Mouse (Mus musculus) neural tube, embryonic 11.5 days (tissue): ENCODE results near the gene Zfp398. TPM values are rescaled to one million over a fixed set of nuclear protein-coding genes. Genes with fewer than 3 reads are reported as not detected.

Experiments used
- ATAC-seq: fragments of 200-750 bp; cut with Nextera tagmentation; 2 replicates; pipeline ENCODE4 v1.8.0; 2017; ENCODE audit warnings: moderate number of reproducible peaks, mild to moderate bottlenecking, moderate TSS enrichment, moderate library complexity; ENCODE audit not compliant: insufficient read depth, low FRiP score, low TSS enrichment
- DNase-seq: peaks from one replicate; pipeline ENCODE4 v3.0.0-alpha.2; 2015; ENCODE audit warnings: low spot score
- H3K27ac ChIP-seq: fragments of 300-500 bp; sonication (generic); 2 replicates; pipeline ENCODE4 v1.5.1; 2014; ENCODE audit warnings: low read depth, mild to moderate bottlenecking, low read length
- H3K27me3 ChIP-seq: fragments of 300-500 bp; sonication (generic); 2 replicates; pipeline ENCODE4 v1.6.1; 2014; ENCODE audit warnings: mild to moderate bottlenecking, low read length, mixed read lengths; ENCODE audit not compliant: control insufficient read depth, insufficient read depth
- H3K36me3 ChIP-seq: fragments of 300-500 bp; sonication (generic); 2 replicates; pipeline ENCODE4 v1.6.1; 2014; ENCODE audit warnings: mild to moderate bottlenecking, low read length, moderate library complexity, mixed read lengths; ENCODE audit not compliant: control insufficient read depth, insufficient read depth
- H3K4me1 ChIP-seq: fragments of 300-500 bp; sonication (generic); 2 replicates; pipeline ENCODE4 v1.6.1; 2014; ENCODE audit warnings: low read length, mixed read lengths; ENCODE audit not compliant: control insufficient read depth, insufficient read depth
- H3K4me2 ChIP-seq: fragments of 300-500 bp; sonication (generic); 2 replicates; pipeline ENCODE4 v1.6.1; 2014; ENCODE audit warnings: low read depth, mild to moderate bottlenecking, moderate library complexity
- H3K4me3 ChIP-seq: fragments of 300-500 bp; sonication (generic); 2 replicates; pipeline ENCODE4 v1.5.1; 2014; ENCODE audit warnings: low read depth, low read length
- H3K9ac ChIP-seq: fragments of 300-500 bp; sonication (generic); 2 replicates; pipeline ENCODE4 v1.6.1; 2014; ENCODE audit warnings: mild to moderate bottlenecking, low read length
- H3K9me3 ChIP-seq: fragments of 300-500 bp; sonication (generic); 2 replicates; pipeline ENCODE4 v1.6.1; 2016; ENCODE audit warnings: low read length; ENCODE audit not compliant: control insufficient read depth
- WGBS: fragments of 180-500 bp; shearing (Covaris S2); extraction: QIAGEN DNeasy Blood & Tissue Kit; methylation state at CpG from one replicate; pipeline ENCODE4 v1.1.7; 2014; 5-methylcytosine and 5-hydroxymethylcytosine counted together
- polyA plus RNA-seq: library from polyadenylated mRNA; unstranded; fragments of >200 nt; fragmentation: Nextera tagmentation; extraction: Ambion mirVana; gene quantifications from 2 replicates; pipeline ENCODE4 v1.2.1, GENCODE M21; 2014

Gene Zfp398
- polyA plus RNA-seq, 1 experiment from 2014 or later = 9.9 TPM

- no peak overlapping the region for H3K9ac ChIP-seq
- no peaks in the 10 kb centered on the region for H3K9me3 ChIP-seq
- no peaks in the 10 kb centered on the region for H3K27me3 ChIP-seq
- no peak overlapping the region for H3K4me3 ChIP-seq
- WGBS = 78% methylated on average over 1 of the region's 1 CpGs
- peaks cover 12% of the 10 kb centered on the region; the same call in 1 of the 2 replicates for H3K4me1 ChIP-seq
- H3K36me3 ChIP-seq = peaks cover 12% of the 10 kb centered on the region
- H3K4me2 ChIP-seq = no peak overlapping the region
- no peak for DNase-seq
- no peak overlapping the region for H3K27ac ChIP-seq
- no peak for ATAC-seq
Observed at GRCm38 (mm10) chr6:47816151-47816550, 19.3 kb upstream of the Zfp398 start.

GRCm38 (mm10) chr6:47818721-47819120 is 16.7 kb upstream of the Zfp398 start:
- H3K4me1 ChIP-seq = 0 out of 2 replicates have a peak, but pooled peaks cover 3% of the 10 kb centered on the region
- H3K36me3 ChIP-seq = peaks cover 13% of the 10 kb centered on the region
- no peaks in the 10 kb centered on the region for H3K27me3 ChIP-seq
- no peak overlapping the region for H3K9ac ChIP-seq
- H3K4me2 ChIP-seq = no peak overlapping the region
- no peak overlapping the region for H3K4me3 ChIP-seq
- no peak for ATAC-seq
- no peaks in the 10 kb centered on the region for H3K9me3 ChIP-seq
- WGBS = 93% methylated on average over 8 of the region's 8 CpGs
- DNase-seq = no peak
- no peak overlapping the region for H3K27ac ChIP-seq

- H3K4me1 ChIP-seq = no peaks in the 10 kb centered on the region
- WGBS = 92% methylated on average over 23 of the region's 23 CpGs
- H3K4me2 ChIP-seq = no peak overlapping the region
- H3K4me3 ChIP-seq = no peak overlapping the region
- no peak overlapping the region for H3K27ac ChIP-seq
- DNase-seq (no peak), ATAC-seq (no peak)
- no peaks in the 10 kb centered on the region for H3K27me3 ChIP-seq
- no peaks in the 10 kb centered on the region for H3K9me3 ChIP-seq
- peaks cover 13% of the 10 kb centered on the region for H3K36me3 ChIP-seq
- no peak overlapping the region for H3K9ac ChIP-seq
Observed at GRCm38 (mm10) chr6:47819626-47820325, 15.7 kb upstream of the Zfp398 start.

GRCm38 (mm10) chr6:47821236-47821635 is 14.2 kb upstream of the Zfp398 start:
- Histone ChIP-seq H3K27me3 (no peaks in the 10 kb centered on the region), H3K9ac (no peak overlapping the region), H3K36me3 (peaks cover 13% of the 10 kb centered on the region), H3K27ac (no peak overlapping the region), H3K9me3 (no peaks in the 10 kb centered on the region), H3K4me2 (no peak overlapping the region), H3K4me1 (no peaks in the 10 kb centered on the region), H3K4me3 (no peak overlapping the region)
- DNase-seq (no peak), ATAC-seq (no peak)
- 94% methylated on average over 5 of the region's 5 CpGs for WGBS

GRCm38 (mm10) chr6:47821776-47822175 is 13.7 kb upstream of the Zfp398 start:
- Histone ChIP-seq H3K4me1 (no peaks in the 10 kb centered on the region), H3K9ac (no peak overlapping the region), H3K9me3 (no peaks in the 10 kb centered on the region), H3K4me2 (no peak overlapping the region), H3K36me3 (peaks cover 13% of the 10 kb centered on the region), H3K27ac (no peak overlapping the region), H3K4me3 (no peak overlapping the region), H3K27me3 (no peaks in the 10 kb centered on the region)
- WGBS = 95% methylated on average over 6 of the region's 6 CpGs
- DNase-seq (no peak), ATAC-seq (no peak)

- Histone ChIP-seq H3K9ac (no peak overlapping the region), H3K4me2 (no peak overlapping the region), H3K9me3 (no peaks in the 10 kb centered on the region), H3K36me3 (peaks cover 13% of the 10 kb centered on the region), H3K27ac (no peak overlapping the region), H3K4me1 (no peaks in the 10 kb centered on the region), H3K27me3 (no peaks in the 10 kb centered on the region), H3K4me3 (no peak overlapping the region)
- ATAC-seq (no peak), DNase-seq (no peak)
- 57% methylated on average over 2 of the region's 2 CpGs for WGBS
Observed at GRCm38 (mm10) chr6:47824241-47824640, 11.2 kb upstream of the Zfp398 start.

GRCm38 (mm10) chr6:47827462-47827861 is 8.0 kb upstream of the Zfp398 start:
- ATAC-seq (no peak), DNase-seq (no peak)
- Histone ChIP-seq H3K27me3 (no peaks in the 10 kb centered on the region), H3K36me3 (no peaks in the 10 kb centered on the region), H3K4me3 (no peak overlapping the region), H3K4me1 (no peaks in the 10 kb centered on the region), H3K9ac (no peak overlapping the region), H3K4me2 (no peak overlapping the region), H3K9me3 (no peaks in the 10 kb centered on the region), H3K27ac (no peak overlapping the region)
- 94% methylated on average over 4 of the region's 4 CpGs for WGBS

- ATAC-seq (no peak), DNase-seq (no peak)
- no peaks in the 10 kb centered on the region for H3K36me3 ChIP-seq
- H3K4me1 ChIP-seq = no peaks in the 10 kb centered on the region
- H3K4me3 ChIP-seq = no peak overlapping the region
- peak overlapping the region; percentile 60; the same call in 1 of the 2 replicates for H3K4me2 ChIP-seq
- WGBS = 41% methylated on average over 1 of the region's 1 CpGs
- H3K27ac ChIP-seq = no peak overlapping the region
- no peak overlapping the region for H3K9ac ChIP-seq
- H3K9me3 ChIP-seq = no peaks in the 10 kb centered on the region
- no peaks in the 10 kb centered on the region for H3K27me3 ChIP-seq
Observed at GRCm38 (mm10) chr6:47828950-47829349, 6.5 kb upstream of the Zfp398 start.
